Mouse (Mus musculus) spleen, adult 2 months (tissue): ENCODE measurements around the gene Iqck.

Experiments
- CTCF ChIP-seq: fragments of 200-500 bp; IDR thresholded peaks from 2 replicates; pipeline ENCODE4 v1.5.1; 2011; ENCODE audit warnings: mild to moderate bottlenecking, inconsistent platforms; ENCODE audit not compliant: insufficient read depth, insufficient read length, insufficient replicate concordance; ENCODE audit errors: extremely low read depth
- POLR2A ChIP-seq: fragments of 200-500 bp; IDR thresholded peaks from 2 replicates; pipeline ENCODE4 v1.6.1; 2011; ENCODE audit warnings: low read depth, low read length, inconsistent platforms

- TF ChIP-seq POLR2A (no peak), CTCF (no peak)
Observed at GRCm38 (mm10) chr7:118910464-118910863, 54.9 kb downstream of the Iqck start.
